Mouse (Mus musculus): ENCODE data around the gene Fam19a2. TPM values are rescaled to one million over a fixed set of nuclear protein-coding genes. Genes with fewer than 3 reads are reported as not detected.

Gene Fam19a2
- total RNA-seq, 2 experiments from 2014 or later = 1.4 to 1.7 TPM

GRCm38 (mm10) chr10:123383277-123383676 lies 119.5 kb downstream of the Fam19a2 start:
- DNase-seq (ENCODE audit: low spot score in 2 of 2) = no peak

GRCm38 (mm10) chr10:123385641-123386040 lies 121.8 kb downstream of the Fam19a2 start:
- DNase-seq (ENCODE audit: low spot score in 2 of 2) = no peak

GRCm38 (mm10) chr10:123395429-123395828 lies 131.6 kb downstream of the Fam19a2 start:
- DNase-seq (ENCODE audit: low spot score in 2 of 2) = no peak

- DNase-seq (ENCODE audit: low spot score in 2 of 2) = no peak
Observed at GRCm38 (mm10) chr10:123398136-123398535, 134.3 kb downstream of the Fam19a2 start.

- no peak for DNase-seq (ENCODE audit: low spot score in 2 of 2)
Observed at GRCm38 (mm10) chr10:123401188-123401587, 137.4 kb downstream of the Fam19a2 start.

- no peak for DNase-seq (ENCODE audit: low spot score in 2 of 2)
Observed at GRCm38 (mm10) chr10:123402460-123402859, 138.7 kb downstream of the Fam19a2 start.

- DNase-seq (ENCODE audit: low spot score in 2 of 2) = no peak
Observed at GRCm38 (mm10) chr10:123414953-123415352, 151.2 kb downstream of the Fam19a2 start.

GRCm38 (mm10) chr10:123416024-123416423 lies 152.2 kb downstream of the Fam19a2 start:
- DNase-seq (ENCODE audit: low spot score in 2 of 2) = no peak

- no peak for DNase-seq (ENCODE audit: low spot score in 2 of 2)
Observed at GRCm38 (mm10) chr10:123418616-123419173, 154.9 kb downstream of the Fam19a2 start.

- no peak for DNase-seq (ENCODE audit: low spot score in 2 of 2)
Observed at GRCm38 (mm10) chr10:123420249-123420648, 156.5 kb downstream of the Fam19a2 start.

- no peak for DNase-seq (ENCODE audit: low spot score in 2 of 2)
Observed at GRCm38 (mm10) chr10:123424482-123424881, 160.7 kb downstream of the Fam19a2 start.

- no peak for DNase-seq (ENCODE audit: low spot score in 2 of 2)
Observed at GRCm38 (mm10) chr10:123426527-123427363, 162.9 kb downstream of the Fam19a2 start.

- DNase-seq (ENCODE audit: low spot score in 2 of 2) = no peak
Observed at GRCm38 (mm10) chr10:123431569-123431968, 167.8 kb downstream of the Fam19a2 start.

- DNase-seq (ENCODE audit: low spot score in 2 of 2) = no peak
Observed at GRCm38 (mm10) chr10:123437576-123437975, 173.8 kb downstream of the Fam19a2 start.

- no peak for DNase-seq (ENCODE audit: low spot score in 2 of 2)
Observed at GRCm38 (mm10) chr10:123456800-123457199, 193.0 kb downstream of the Fam19a2 start.

GRCm38 (mm10) chr10:123460466-123460865 lies 196.7 kb downstream of the Fam19a2 start:
- DNase-seq (ENCODE audit: low spot score in 2 of 2) = no peak

- no peak for DNase-seq (ENCODE audit: low spot score in 2 of 2)
Observed at GRCm38 (mm10) chr10:123462305-123462704, 198.5 kb downstream of the Fam19a2 start.

GRCm38 (mm10) chr10:123514749-123515148 lies 251.0 kb downstream of the Fam19a2 start:
- no peak for DNase-seq (ENCODE audit: low spot score in 2 of 2)

GRCm38 (mm10) chr10:123520613-123521012 lies 256.8 kb downstream of the Fam19a2 start:
- no peak for DNase-seq (ENCODE audit: low spot score in 2 of 2)

GRCm38 (mm10) chr10:123521203-123521602 lies 257.4 kb downstream of the Fam19a2 start:
- no peak for DNase-seq (ENCODE audit: low spot score in 2 of 2)

- no peak for DNase-seq (ENCODE audit: low spot score in 2 of 2)
Observed at GRCm38 (mm10) chr10:123525424-123525823, 261.6 kb downstream of the Fam19a2 start.

- no peak for DNase-seq (ENCODE audit: low spot score in 2 of 2)
Observed at GRCm38 (mm10) chr10:123526059-123526458, 262.3 kb downstream of the Fam19a2 start.

- no peak for DNase-seq (ENCODE audit: low spot score in 2 of 2)
Observed at GRCm38 (mm10) chr10:123536143-123536542, 272.3 kb downstream of the Fam19a2 start.

Data from adrenal gland, adult 18-20 months (tissue).